Mouse (Mus musculus) liver, embryonic 14.5 days (tissue): ENCODE data around the gene Mfsd4a.

Source experiments
- CTCF ChIP-seq: IDR thresholded peaks from 2 replicates; pipeline ENCODE4 v1.5.1; 2016; ENCODE audit warnings: antibody characterized with exemption, low read depth, control low read depth
- EP300 ChIP-seq: IDR thresholded peaks from 2 replicates; pipeline ENCODE4 v1.6.1; 2016; ENCODE audit warnings: antibody characterized with exemption, low read depth

DNA sequence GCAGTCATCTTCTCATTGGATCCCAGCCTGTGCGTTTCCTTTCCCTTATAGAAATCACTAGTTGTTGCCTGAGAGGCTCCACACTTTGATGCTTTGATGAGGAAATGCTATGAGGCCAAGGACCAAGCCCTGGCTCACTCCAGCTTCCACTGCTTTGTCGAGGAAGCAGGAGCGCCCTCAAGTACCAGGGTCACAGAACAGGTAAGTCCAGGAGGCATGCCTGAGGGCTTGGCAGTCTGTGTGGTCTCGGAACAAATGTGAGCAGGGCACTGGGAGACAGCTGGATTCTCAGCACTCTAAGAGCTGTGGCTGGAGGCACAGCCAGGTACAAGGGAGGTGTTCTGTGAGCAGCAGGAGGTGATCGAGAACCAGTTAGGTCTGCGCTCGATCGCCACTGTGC, 44.6 kb upstream of the Mfsd4a start:
- no peak for TF ChIP-seq EP300
- no peak for TF ChIP-seq CTCF
